Mouse (Mus musculus) thymus, adult 2 months (tissue): Measurements from ENCODE around the gene Btbd17. TPM values are rescaled to one million over a fixed set of nuclear protein-coding genes. Genes with fewer than 3 reads are reported as not detected.

ENCODE experiments used
- DNase-seq: peaks from one replicate; pipeline ENCODE4 v3.0.0; 2021
- H3K27ac ChIP-seq: fragments of 200-500 bp; 2 replicates; pipeline ENCODE4 v1.5.1; 2012; ENCODE audit warnings: low read length, control low read depth; ENCODE audit not compliant: control insufficient read depth, insufficient read depth
- H3K27me3 ChIP-seq: fragments of 200-500 bp; 2 replicates; pipeline ENCODE4 v1.6.1; 2012; ENCODE audit warnings: mild to moderate bottlenecking, low read length, moderate library complexity, mixed read lengths; ENCODE audit not compliant: control insufficient read depth, insufficient read depth
- H3K36me3 ChIP-seq: fragments of 200-500 bp; 2 replicates; pipeline ENCODE4 v1.6.1; 2012; ENCODE audit warnings: mild to moderate bottlenecking, low read length, moderate library complexity; ENCODE audit not compliant: control insufficient read depth, insufficient read depth
- H3K4me1 ChIP-seq: fragments of 200-500 bp; replicated peaks from 2 replicates; pipeline ENCODE4 v1.6.1; 2012; ENCODE audit warnings: low read length; ENCODE audit not compliant: control insufficient read depth, insufficient read depth
- H3K4me3 ChIP-seq: fragments of 200-500 bp; 2 replicates; pipeline ENCODE4 v1.5.1; 2012; ENCODE audit warnings: mild to moderate bottlenecking, low read length, control low read depth, moderate library complexity; ENCODE audit not compliant: control insufficient read depth, insufficient read depth
- CTCF ChIP-seq: fragments of 200-500 bp; IDR thresholded peaks from 2 replicates; pipeline ENCODE4 v1.5.1; 2012; ENCODE audit warnings: mild to moderate bottlenecking, control low read depth, low read length, moderate library complexity, borderline replicate concordance; ENCODE audit not compliant: control insufficient read depth, poor library complexity, insufficient read depth; ENCODE audit errors: extremely low read depth
- POLR2A ChIP-seq: fragments of 200-500 bp; IDR thresholded peaks from 2 replicates; pipeline ENCODE4 v1.6.1; 2012; ENCODE audit warnings: mild to moderate bottlenecking, low read length, control low read depth, moderate library complexity; ENCODE audit not compliant: control insufficient read depth, poor library complexity, insufficient read depth; ENCODE audit errors: extremely low read depth
- WGBS: fragments of 180-500 bp; shearing (Covaris S2); methylation state at CpG from one replicate; pipeline ENCODE4 v1.1.7; 2018; 5-methylcytosine and 5-hydroxymethylcytosine counted together
- polyA plus RNA-seq: library from polyadenylated mRNA; depleted of rRNA; stranded (reverse); fragments of >200 nt; gene quantifications from 2 replicates; pipeline ENCODE4 v1.2.3, GENCODE M21; 2012; rRNA removed

Btbd17 gene
- polyA plus RNA-seq, result 0.53 and 1.1 TPM in 2 replicates

- WGBS, result 42% methylated on average over 4 of the region's 4 CpGs
- no peaks in the 10 kb centered on the region for H3K36me3 ChIP-seq
Measured at GRCm38 (mm10) chr11:114795848-114796322, at the start of gene Btbd17. Gene Btbd17, minus strand, starts transcription at chr11:114795945.

GRCm38 (mm10) chr11:114844464-114845220, 48.9 kb upstream of the Btbd17 start:
- no peaks in the 10 kb centered on the region for H3K27me3 ChIP-seq
- no peaks in the 10 kb centered on the region; the same call in 1 of the 2 replicates for H3K4me1 ChIP-seq
- no peak for DNase-seq
- no peaks in the 10 kb centered on the region for H3K36me3 ChIP-seq
- TF ChIP-seq POLR2A, result no peak
- TF ChIP-seq CTCF, result no peak
- WGBS, result 89% methylated on average over 7 of the region's 7 CpGs
- no peak overlapping the region for H3K27ac ChIP-seq
- H3K4me3 ChIP-seq, result no peak overlapping the region

More at GRCm38 (mm10) chr11:114795848-114796322, at the start of gene Btbd17:
- H3K27me3 ChIP-seq, result peaks cover 7% of the 10 kb centered on the region; the same call in 1 of the 2 replicates
- H3K27ac ChIP-seq, result no peak within 1 kb of the TSS
- H3K4me3 ChIP-seq, result peak within 1 kb of the TSS; percentile 34
- DNase-seq, result no peak
- peaks cover 14% of the 10 kb centered on the region for H3K4me1 ChIP-seq
- TF ChIP-seq POLR2A (no peak), CTCF (no peak)

- H3K27me3 ChIP-seq, result no peaks in the 10 kb centered on the region
- 23% methylated on average over 8 of the region's 8 CpGs for WGBS
- TF ChIP-seq POLR2A (no peak), CTCF (no peak)
- no peak overlapping the region for H3K4me3 ChIP-seq
- no peaks in the 10 kb centered on the region for H3K36me3 ChIP-seq
- no peak overlapping the region for H3K27ac ChIP-seq
- DNase-seq, result no peak
- H3K4me1 ChIP-seq, result no peaks in the 10 kb centered on the region; the same call in 1 of the 2 replicates
Measured at GRCm38 (mm10) chr11:114843818-114844463, 48.2 kb upstream of the Btbd17 start.

- Histone ChIP-seq H3K4me3 (no peak overlapping the region), H3K27me3 (no peaks in the 10 kb centered on the region), H3K4me1 (peaks cover 9% of the 10 kb centered on the region; the same call in 1 of the 2 replicates), H3K36me3 (no peaks in the 10 kb centered on the region), H3K27ac (no peak overlapping the region)
- WGBS, result 86% methylated on average over 5 of the region's 5 CpGs
- no peak for DNase-seq
- TF ChIP-seq POLR2A, result no peak
- TF ChIP-seq CTCF, result no peak
Measured at GRCm38 (mm10) chr11:114833166-114833565, 37.4 kb upstream of the Btbd17 start.

GRCm38 (mm10) chr11:114830433-114830773, 34.7 kb upstream of the Btbd17 start:
- no peak for DNase-seq
- H3K36me3 ChIP-seq, result no peaks in the 10 kb centered on the region
- WGBS, result 79% methylated on average over 8 of the region's 8 CpGs
- H3K4me3 ChIP-seq, result no peak overlapping the region
- no peaks in the 10 kb centered on the region for H3K27me3 ChIP-seq
- H3K27ac ChIP-seq, result no peak overlapping the region
- no peak for TF ChIP-seq CTCF
- no peak for TF ChIP-seq POLR2A
- peaks cover 9% of the 10 kb centered on the region; the same call in 1 of the 2 replicates for H3K4me1 ChIP-seq

- no peak for TF ChIP-seq CTCF
- no peak for TF ChIP-seq POLR2A
- H3K27ac ChIP-seq, result no peak overlapping the region
- H3K4me1 ChIP-seq, result peaks cover 9% of the 10 kb centered on the region; the same call in 1 of the 2 replicates
- H3K4me3 ChIP-seq, result no peak overlapping the region
- H3K36me3 ChIP-seq, result no peaks in the 10 kb centered on the region
- H3K27me3 ChIP-seq, result no peaks in the 10 kb centered on the region
- DNase-seq, result no peak
- 28% methylated on average over 24 of the region's 24 CpGs for WGBS
Measured at GRCm38 (mm10) chr11:114829499-114830432, 34.0 kb upstream of the Btbd17 start.
